Mouse (Mus musculus): ENCODE data around the gene Rasal2. TPM values are rescaled to one million over a fixed set of nuclear protein-coding genes. Genes with fewer than 3 reads are reported as not detected.

Gene Rasal2
- total RNA-seq, 1 experiment = 8.1 TPM

DNA sequence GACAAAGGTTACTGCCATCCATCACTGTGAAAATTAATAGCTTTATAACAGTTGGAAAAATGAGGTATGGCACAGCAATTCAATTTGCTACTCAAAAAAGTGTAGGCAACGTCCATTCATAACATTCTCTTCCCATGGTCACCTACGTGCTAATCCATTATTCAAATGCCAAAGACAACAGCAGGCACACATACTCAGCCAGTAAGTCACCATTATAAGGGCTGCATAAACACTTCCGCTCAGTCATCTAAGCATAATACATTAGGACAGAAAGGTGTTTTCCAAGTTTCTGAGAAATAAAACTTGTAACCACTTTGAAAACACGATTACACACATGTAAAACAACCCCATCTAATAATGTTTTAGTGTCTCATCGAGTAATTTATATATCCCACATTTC is 44.1 kb downstream of the Rasal2 start:
- Histone ChIP-seq H3K9me3 (ENCODE audit: control insufficient read depth, insufficient read depth, low read depth, low read length) (no peaks in the 10 kb centered on the region), H3K4me1 (ENCODE audit: control insufficient read depth in 2 of 2, insufficient read depth in 2 of 2, low read length in 2 of 2, poor library complexity in 1 of 2) (no peaks in the 10 kb centered on the region), H3K36me3 (ENCODE audit: control insufficient read depth, insufficient read depth, low read length, poor library complexity, severe bottlenecking) (no peaks in the 10 kb centered on the region), H3K4me3 (ENCODE audit: insufficient read depth in 1 of 2, low read depth in 1 of 2, low read length in 2 of 2, poor library complexity in 1 of 2, severe bottlenecking in 1 of 2) (no peak overlapping the region), H3K9ac (ENCODE audit: insufficient read depth, low read depth, low read length, poor library complexity, severe bottlenecking) (no peak overlapping the region), H3K27ac (ENCODE audit: insufficient read depth, low read depth, low read length, poor library complexity, severe bottlenecking) (no peak overlapping the region)
- in situ Hi-C loops (cut with MboI; ENCODE audit: low sequenced_read_pairs in 2 of 2, unreplicated experiment in 2 of 2) = no loop called here
- DNase-seq (ENCODE audit: low read depth, low spot score) = no peak
- TF ChIP-seq MAFK (IDR thresholded peaks at IDR 0.05; ENCODE audit: insufficient read depth, low read depth, low read length) (no peak), ZC3H11A (IDR thresholded peaks at IDR 0.05; ENCODE audit: borderline replicate concordance, low read depth, low read length) (no peak)

- Histone ChIP-seq H3K9me3 (ENCODE audit: control insufficient read depth, insufficient read depth, low read depth, low read length) (no peaks in the 10 kb centered on the region), H3K9ac (ENCODE audit: insufficient read depth, low read depth, low read length, poor library complexity, severe bottlenecking) (no peak overlapping the region), H3K4me1 (ENCODE audit: control insufficient read depth in 2 of 2, insufficient read depth in 2 of 2, low read length in 2 of 2, poor library complexity in 1 of 2) (no peaks in the 10 kb centered on the region), H3K36me3 (ENCODE audit: control insufficient read depth, insufficient read depth, low read length, poor library complexity, severe bottlenecking) (no peaks in the 10 kb centered on the region), H3K27ac (ENCODE audit: insufficient read depth, low read depth, low read length, poor library complexity, severe bottlenecking) (no peak overlapping the region), H3K4me3 (ENCODE audit: insufficient read depth in 1 of 2, low read depth in 1 of 2, low read length in 2 of 2, poor library complexity in 1 of 2, severe bottlenecking in 1 of 2) (no peak overlapping the region)
- no peak for TF ChIP-seq CHD2 (IDR thresholded peaks at IDR 0.05; ENCODE audit: low read depth, low read length)
- DNase-seq (ENCODE audit: low read depth, low spot score) = no peak
- in situ Hi-C loops (cut with MboI; ENCODE audit: low sequenced_read_pairs in 2 of 2, unreplicated experiment in 2 of 2) = no loop called here
Measured at GRCm38 (mm10) chr1:157346661-157347060, 65.7 kb downstream of the Rasal2 start.

DNA sequence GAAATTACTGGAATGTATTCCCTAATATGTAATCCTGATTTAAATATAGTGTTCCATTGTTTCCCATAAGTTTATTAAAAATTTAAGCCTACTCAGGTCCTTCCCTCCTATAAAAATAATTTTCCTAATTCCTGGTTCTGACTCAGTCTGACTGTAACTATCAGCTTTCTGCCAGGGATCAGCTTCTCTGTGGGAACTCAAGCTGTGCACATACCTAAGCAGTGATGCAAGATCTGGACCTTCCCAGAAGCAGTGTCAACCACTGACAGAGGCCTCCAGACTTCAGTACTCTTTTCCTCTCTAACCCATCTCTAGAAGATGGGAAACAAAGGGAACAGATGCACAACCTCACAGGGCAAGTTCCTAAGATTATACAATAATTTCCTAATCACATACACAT is 68.9 kb downstream of the Rasal2 start:
- H3K4me1 ChIP-seq (ENCODE audit: control insufficient read depth in 2 of 2, insufficient read depth in 2 of 2, low read length in 2 of 2, poor library complexity in 1 of 2) = no peaks in the 10 kb centered on the region
- no peak for TF ChIP-seq ZNF384 (IDR thresholded peaks at IDR 0.05; ENCODE audit: low read depth, low read length)
- no peak for TF ChIP-seq ZC3H11A (IDR thresholded peaks at IDR 0.05; ENCODE audit: borderline replicate concordance, low read depth, low read length)
- TF ChIP-seq HCFC1 (IDR thresholded peaks at IDR 0.05; ENCODE audit: borderline replicate concordance, insufficient read depth, low read length) = no peak
- TF ChIP-seq CHD2 (IDR thresholded peaks at IDR 0.05; ENCODE audit: low read depth, low read length) = no peak
- TF ChIP-seq MAFK (IDR thresholded peaks at IDR 0.05; ENCODE audit: insufficient read depth, low read depth, low read length) = no peak

DNA sequence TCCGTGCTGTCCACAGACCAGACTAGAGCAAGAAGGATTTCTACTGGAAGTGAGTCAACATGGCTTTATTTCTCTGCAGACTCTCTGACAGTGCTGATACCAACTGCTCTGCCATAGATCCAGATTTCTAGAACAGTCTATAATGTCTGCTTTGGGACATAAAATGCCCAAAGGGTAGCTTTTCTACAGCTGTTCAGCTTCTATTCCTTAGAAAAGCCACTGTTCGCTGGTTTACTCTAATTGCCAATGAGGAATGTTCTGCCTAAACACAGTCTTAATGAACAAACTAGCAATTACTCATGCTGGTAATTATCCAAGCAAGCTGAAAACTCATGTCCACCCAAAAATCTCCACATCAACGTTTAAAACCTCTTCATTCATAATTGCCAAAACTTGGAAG is 77.6 kb downstream of the Rasal2 start:
- no peak for DNase-seq (ENCODE audit: low read depth, low spot score)
- in situ Hi-C loops (cut with MboI; ENCODE audit: low sequenced_read_pairs in 2 of 2, unreplicated experiment in 2 of 2) = no loop called here
- H3K4me3 ChIP-seq (ENCODE audit: insufficient read depth in 1 of 2, low read depth in 1 of 2, low read length in 2 of 2, poor library complexity in 1 of 2, severe bottlenecking in 1 of 2) = no peak overlapping the region

More for the DNA sequence above, 68.9 kb downstream of the Rasal2 start:
- in situ Hi-C loops (cut with MboI; ENCODE audit: low sequenced_read_pairs in 2 of 2, unreplicated experiment in 2 of 2) = no loop called here
- H3K27ac ChIP-seq (ENCODE audit: insufficient read depth, low read depth, low read length, poor library complexity, severe bottlenecking) = no peak overlapping the region
- no peak overlapping the region for H3K9ac ChIP-seq (ENCODE audit: insufficient read depth, low read depth, low read length, poor library complexity, severe bottlenecking)
- H3K4me3 ChIP-seq (ENCODE audit: insufficient read depth in 1 of 2, low read depth in 1 of 2, low read length in 2 of 2, poor library complexity in 1 of 2, severe bottlenecking in 1 of 2) = no peak overlapping the region
- no peaks in the 10 kb centered on the region for H3K36me3 ChIP-seq (ENCODE audit: control insufficient read depth, insufficient read depth, low read length, poor library complexity, severe bottlenecking)
- H3K9me3 ChIP-seq (ENCODE audit: control insufficient read depth, insufficient read depth, low read depth, low read length) = no peaks in the 10 kb centered on the region
- no peak for DNase-seq (ENCODE audit: low read depth, low spot score)

GRCm38 (mm10) chr1:157328068-157328467 is 84.3 kb downstream of the Rasal2 start:
- Histone ChIP-seq H3K4me3 (ENCODE audit: insufficient read depth in 1 of 2, low read depth in 1 of 2, low read length in 2 of 2, poor library complexity in 1 of 2, severe bottlenecking in 1 of 2) (no peak overlapping the region), H3K36me3 (ENCODE audit: control insufficient read depth, insufficient read depth, low read length, poor library complexity, severe bottlenecking) (no peaks in the 10 kb centered on the region), H3K9ac (ENCODE audit: insufficient read depth, low read depth, low read length, poor library complexity, severe bottlenecking) (no peak overlapping the region), H3K9me3 (ENCODE audit: control insufficient read depth, insufficient read depth, low read depth, low read length) (no peaks in the 10 kb centered on the region), H3K4me1 (ENCODE audit: control insufficient read depth in 2 of 2, insufficient read depth in 2 of 2, low read length in 2 of 2, poor library complexity in 1 of 2) (no peaks in the 10 kb centered on the region), H3K27ac (ENCODE audit: insufficient read depth, low read depth, low read length, poor library complexity, severe bottlenecking) (no peak overlapping the region)
- TF ChIP-seq ZC3H11A (IDR thresholded peaks at IDR 0.05; ENCODE audit: borderline replicate concordance, low read depth, low read length) (no peak), MAFK (IDR thresholded peaks at IDR 0.05; ENCODE audit: insufficient read depth, low read depth, low read length) (no peak), ZNF384 (IDR thresholded peaks at IDR 0.05; ENCODE audit: low read depth, low read length) (no peak), HCFC1 (IDR thresholded peaks at IDR 0.05; ENCODE audit: borderline replicate concordance, insufficient read depth, low read length) (no peak), CHD2 (IDR thresholded peaks at IDR 0.05; ENCODE audit: low read depth, low read length) (no peak)
- in situ Hi-C loops (cut with MboI; ENCODE audit: low sequenced_read_pairs in 2 of 2, unreplicated experiment in 2 of 2) = no loop called here
- no peak for DNase-seq (ENCODE audit: low read depth, low spot score)

More for the DNA sequence above, 77.6 kb downstream of the Rasal2 start:
- no peaks in the 10 kb centered on the region for H3K9me3 ChIP-seq (ENCODE audit: control insufficient read depth, insufficient read depth, low read depth, low read length)
- TF ChIP-seq CHD2 (IDR thresholded peaks at IDR 0.05; ENCODE audit: low read depth, low read length) = no peak
- no peak for TF ChIP-seq ZC3H11A (IDR thresholded peaks at IDR 0.05; ENCODE audit: borderline replicate concordance, low read depth, low read length)
- TF ChIP-seq HCFC1 (IDR thresholded peaks at IDR 0.05; ENCODE audit: borderline replicate concordance, insufficient read depth, low read length) = no peak
- TF ChIP-seq MAFK (IDR thresholded peaks at IDR 0.05; ENCODE audit: insufficient read depth, low read depth, low read length) = no peak
- TF ChIP-seq ZNF384 (IDR thresholded peaks at IDR 0.05; ENCODE audit: low read depth, low read length) = no peak
- H3K36me3 ChIP-seq (ENCODE audit: control insufficient read depth, insufficient read depth, low read length, poor library complexity, severe bottlenecking) = no peaks in the 10 kb centered on the region
- H3K9ac ChIP-seq (ENCODE audit: insufficient read depth, low read depth, low read length, poor library complexity, severe bottlenecking) = no peak overlapping the region
- H3K4me1 ChIP-seq (ENCODE audit: control insufficient read depth in 2 of 2, insufficient read depth in 2 of 2, low read length in 2 of 2, poor library complexity in 1 of 2) = no peaks in the 10 kb centered on the region
- no peak overlapping the region for H3K27ac ChIP-seq (ENCODE audit: insufficient read depth, low read depth, low read length, poor library complexity, severe bottlenecking)
